Mouse (Mus musculus) intestine, postnatal 0 days (tissue): Measurements from ENCODE around the gene Il12rb1. TPM values are rescaled to one million over a fixed set of nuclear protein-coding genes. Genes with fewer than 3 reads are reported as not detected.

ENCODE experiments used
- ATAC-seq: fragments of 200-750 bp; cut with Nextera tagmentation; 2 replicates; pipeline ENCODE4 v1.8.0; 2017; ENCODE audit warnings: mild to moderate bottlenecking, moderate TSS enrichment, moderate library complexity
- H3K27ac ChIP-seq: fragments of 300-500 bp; sonication (generic); 2 replicates; pipeline ENCODE4 v1.5.1; 2014; ENCODE audit warnings: mild to moderate bottlenecking, low read depth, low read length, moderate library complexity
- H3K27me3 ChIP-seq: fragments of 300-500 bp; sonication (generic); replicated peaks from 2 replicates; pipeline ENCODE4 v1.6.1; 2014; ENCODE audit warnings: low read length, mixed read lengths; ENCODE audit not compliant: control insufficient read depth, insufficient read depth
- H3K36me3 ChIP-seq: fragments of 300-500 bp; sonication (generic); 2 replicates; pipeline ENCODE4 v1.6.1; 2014; ENCODE audit warnings: mild to moderate bottlenecking, moderate library complexity; ENCODE audit not compliant: control insufficient read depth, insufficient read depth
- H3K4me1 ChIP-seq: fragments of 300-500 bp; sonication (generic); replicated peaks from 2 replicates; pipeline ENCODE4 v1.6.1; 2014; ENCODE audit warnings: antibody characterized with exemption, low read length, mixed read lengths; ENCODE audit not compliant: control insufficient read depth, insufficient read depth
- H3K4me2 ChIP-seq: fragments of 300-500 bp; sonication (generic); replicated peaks from 2 replicates; pipeline ENCODE4 v1.6.1; 2014; ENCODE audit warnings: low read depth, mild to moderate bottlenecking, moderate library complexity
- H3K4me3 ChIP-seq: fragments of 300-500 bp; sonication (generic); 2 replicates; pipeline ENCODE4 v1.5.1; 2014; ENCODE audit warnings: low read depth, low read length
- H3K9ac ChIP-seq: fragments of 300-500 bp; sonication (generic); 2 replicates; pipeline ENCODE4 v1.6.1; 2014; ENCODE audit warnings: mild to moderate bottlenecking, low read depth, low read length
- H3K9me3 ChIP-seq: fragments of 300-500 bp; sonication (generic); 2 replicates; pipeline ENCODE4 v1.6.1; 2016; ENCODE audit warnings: mixed run types; ENCODE audit not compliant: control insufficient read depth
- CTCF ChIP-seq: sonication (generic); IDR thresholded peaks from 2 replicates; pipeline ENCODE4 v1.5.1; 2016; ENCODE audit warnings: low read depth, mild to moderate bottlenecking, control low read depth, antibody characterized with exemption, moderate library complexity
- WGBS: fragments of 180-500 bp; shearing (Covaris S2); extraction: QIAGEN DNeasy Blood & Tissue Kit; methylation state at CpG from one replicate; pipeline ENCODE4 v1.1.7; 2014; 5-methylcytosine and 5-hydroxymethylcytosine counted together
- polyA plus RNA-seq: library from polyadenylated mRNA; unstranded; fragments of >200 nt; fragmentation: Nextera tagmentation; extraction: Ambion mirVana; gene quantifications from 2 replicates; pipeline ENCODE4 v1.2.1, GENCODE M21; 2015

The Il12rb1 gene
- polyA plus RNA-seq, 1 experiment from 2014 or later: 0.29 TPM

GRCm38 (mm10) chr8:70825816-70826215 lies 17.6 kb downstream of the Il12rb1 start:
- Histone ChIP-seq H3K27ac (no peak overlapping the region), H3K9ac (no peak overlapping the region), H3K27me3 (no peaks in the 10 kb centered on the region), H3K4me2 (no peak overlapping the region), H3K4me3 (no peak overlapping the region), H3K9me3 (no peaks in the 10 kb centered on the region), H3K36me3 (no peaks in the 10 kb centered on the region), H3K4me1 (no peaks in the 10 kb centered on the region)
- no peak for ATAC-seq
- no peak for TF ChIP-seq CTCF
- 78% methylated on average over 8 of the region's 8 CpGs for WGBS

DNA sequence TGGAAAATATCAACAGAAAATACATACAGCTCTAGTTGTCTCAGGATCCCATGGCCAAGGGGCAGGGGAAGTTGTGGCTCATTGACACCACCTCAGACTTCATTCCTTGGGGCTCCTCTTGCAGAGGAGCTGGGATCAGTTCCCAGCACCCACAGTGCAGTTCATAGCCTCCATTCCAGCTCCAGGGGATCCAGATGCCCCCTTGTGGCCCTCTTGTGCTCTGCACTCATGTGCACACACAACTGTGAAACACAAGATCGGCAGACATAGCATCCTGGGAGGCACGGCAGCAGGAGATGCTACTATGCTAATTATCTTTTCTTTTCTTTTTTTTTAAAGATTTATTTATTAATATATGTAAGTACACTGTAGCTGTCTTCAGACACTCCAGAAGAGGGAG lies 18.8 kb downstream of the Il12rb1 start:
- H3K9me3 ChIP-seq: no peaks in the 10 kb centered on the region
- no peak overlapping the region for H3K4me2 ChIP-seq
- 91% methylated on average over 2 of the region's 2 CpGs for WGBS
- H3K27ac ChIP-seq: no peak overlapping the region
- no peaks in the 10 kb centered on the region for H3K36me3 ChIP-seq
- H3K27me3 ChIP-seq: no peaks in the 10 kb centered on the region
- H3K9ac ChIP-seq: no peak overlapping the region
- H3K4me3 ChIP-seq: no peak overlapping the region
- TF ChIP-seq CTCF: peak; percentile 37
- H3K4me1 ChIP-seq: no peaks in the 10 kb centered on the region
- no peak for ATAC-seq

DNA sequence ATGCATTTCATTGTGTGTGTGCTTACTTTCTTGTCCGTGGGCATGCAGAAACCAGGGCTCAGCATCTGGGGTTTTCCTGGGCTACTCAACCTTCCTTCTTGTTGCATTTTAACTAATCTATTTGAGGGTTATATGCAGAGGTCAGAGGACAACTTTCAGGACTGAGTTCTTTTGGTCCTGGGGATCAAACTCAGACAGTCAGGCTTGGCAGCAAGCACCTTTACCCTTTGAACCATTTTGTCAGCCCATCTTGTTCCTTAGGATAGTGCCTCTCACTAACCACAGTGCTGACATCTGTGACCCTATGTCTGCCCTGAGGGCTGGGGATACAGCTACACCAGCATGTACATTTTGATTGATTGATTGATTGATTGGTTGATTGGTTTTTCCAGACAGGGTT lies 19.5 kb downstream of the Il12rb1 start:
- no peaks in the 10 kb centered on the region for H3K36me3 ChIP-seq
- H3K9me3 ChIP-seq: no peaks in the 10 kb centered on the region
- no peaks in the 10 kb centered on the region for H3K4me1 ChIP-seq
- H3K27me3 ChIP-seq: no peaks in the 10 kb centered on the region
- no peak overlapping the region for H3K4me2 ChIP-seq
- H3K27ac ChIP-seq: no peak overlapping the region
- TF ChIP-seq CTCF: no peak
- H3K9ac ChIP-seq: no peak overlapping the region
- no peak for ATAC-seq
- 70% methylated on average over 1 of the region's 1 CpGs for WGBS
- no peak overlapping the region for H3K4me3 ChIP-seq

DNA sequence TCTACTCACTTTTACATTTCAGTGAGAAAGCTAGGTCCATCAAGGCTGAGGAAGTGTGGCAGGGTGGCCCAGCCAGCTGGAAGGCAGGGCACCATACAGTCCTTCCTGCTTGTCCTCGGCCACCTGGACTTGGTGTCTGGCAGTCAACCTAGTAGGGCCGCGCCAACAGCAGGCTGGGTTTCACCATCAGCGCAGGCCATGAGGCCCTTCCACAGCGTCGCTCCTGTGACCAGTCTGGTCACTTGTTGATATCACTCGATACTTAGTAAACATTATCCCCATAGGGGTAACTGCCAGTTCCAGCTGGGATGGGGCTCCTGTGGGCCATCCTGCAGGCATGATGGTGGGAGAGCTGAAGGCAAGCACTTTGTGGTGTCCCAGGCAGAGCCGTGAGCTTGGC lies 23.3 kb downstream of the Il12rb1 start:
- no peak overlapping the region for H3K27ac ChIP-seq
- H3K4me3 ChIP-seq: no peak overlapping the region
- H3K4me1 ChIP-seq: no peaks in the 10 kb centered on the region
- no peaks in the 10 kb centered on the region for H3K9me3 ChIP-seq
- no peaks in the 10 kb centered on the region for H3K27me3 ChIP-seq
- TF ChIP-seq CTCF: no peak
- WGBS: 72% methylated on average over 8 of the region's 8 CpGs
- no peak overlapping the region for H3K9ac ChIP-seq
- no peak overlapping the region for H3K4me2 ChIP-seq
- ATAC-seq: no peak
- peaks cover 10% of the 10 kb centered on the region; the same call in 1 of the 2 replicates for H3K36me3 ChIP-seq

DNA sequence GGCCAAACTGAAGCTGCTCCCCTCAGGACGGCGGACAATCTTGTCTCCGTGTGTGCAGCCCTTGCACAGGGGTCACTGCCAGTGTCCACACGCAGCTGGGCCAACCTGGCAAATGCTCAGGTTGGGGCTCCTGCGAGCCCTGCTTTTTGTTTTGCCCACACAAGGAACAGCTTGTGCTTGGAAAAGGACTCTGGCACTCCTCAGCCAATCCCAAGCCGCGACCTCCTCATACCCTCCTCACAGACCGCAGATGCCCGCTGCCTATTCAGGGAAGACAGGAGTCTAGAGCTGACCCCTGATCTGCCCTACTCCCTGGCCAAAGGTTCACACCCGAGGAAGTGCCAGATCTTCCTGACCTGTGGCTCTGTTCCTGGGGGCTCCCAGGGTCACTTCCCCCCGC lies 24.1 kb downstream of the Il12rb1 start:
- no peaks in the 10 kb centered on the region for H3K9me3 ChIP-seq
- 75% methylated on average over 11 of the region's 11 CpGs for WGBS
- H3K4me2 ChIP-seq: no peak overlapping the region
- H3K4me3 ChIP-seq: no peak overlapping the region
- no peaks in the 10 kb centered on the region for H3K27me3 ChIP-seq
- no peak for ATAC-seq
- no peaks in the 10 kb centered on the region for H3K4me1 ChIP-seq
- TF ChIP-seq CTCF: no peak
- H3K9ac ChIP-seq: no peak overlapping the region
- H3K36me3 ChIP-seq: peaks cover 15% of the 10 kb centered on the region; the same call in 1 of the 2 replicates
- H3K27ac ChIP-seq: no peak overlapping the region

DNA sequence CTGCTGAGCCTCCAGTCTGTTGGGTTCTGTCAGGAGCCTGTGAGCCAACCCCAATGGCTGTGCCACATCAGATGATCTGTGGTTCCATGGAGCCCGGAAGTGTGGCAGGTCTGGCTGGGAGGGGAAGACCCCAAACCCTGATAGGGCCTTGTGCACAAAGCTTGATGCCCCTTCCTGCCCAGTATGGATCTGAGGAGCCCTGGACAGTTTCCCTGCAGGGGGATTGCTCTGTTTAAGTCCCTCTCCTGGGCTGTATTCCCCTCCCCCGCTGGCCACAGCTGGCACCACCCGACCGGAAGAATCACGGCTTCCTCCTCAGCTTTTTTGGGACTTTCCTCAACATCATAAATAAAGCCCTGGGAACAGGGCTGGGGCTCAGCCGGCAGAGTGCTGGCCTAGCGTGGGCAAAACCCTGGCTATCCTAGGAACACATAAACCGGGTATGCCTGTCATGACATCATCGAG lies 24.8 kb downstream of the Il12rb1 start:
- no peak for TF ChIP-seq CTCF
- Histone ChIP-seq H3K4me3 (no peak overlapping the region), H3K36me3 (peaks cover 15% of the 10 kb centered on the region; the same call in 1 of the 2 replicates), H3K4me2 (no peak overlapping the region), H3K4me1 (no peaks in the 10 kb centered on the region), H3K27ac (no peak overlapping the region), H3K9me3 (no peaks in the 10 kb centered on the region), H3K9ac (no peak overlapping the region), H3K27me3 (no peaks in the 10 kb centered on the region)
- ATAC-seq: 0 out of 2 replicates have a peak, but pooled peaks have one; percentile 7
- WGBS: 56% methylated on average over 9 of the region's 9 CpGs

- TF ChIP-seq CTCF: no peak
- Histone ChIP-seq H3K4me1 (no peaks in the 10 kb centered on the region), H3K9me3 (no peaks in the 10 kb centered on the region), H3K4me3 (no peak overlapping the region), H3K27me3 (no peaks in the 10 kb centered on the region), H3K4me2 (no peak overlapping the region), H3K27ac (no peak overlapping the region), H3K36me3 (peaks cover 15% of the 10 kb centered on the region; the same call in 1 of the 2 replicates), H3K9ac (no peak overlapping the region)
- ATAC-seq: no peak
- WGBS: 59% methylated on average over 15 of the region's 15 CpGs
Measured at GRCm38 (mm10) chr8:70833520-70833919, 25.3 kb downstream of the Il12rb1 start.
